Mouse (Mus musculus) heart, postnatal 0 days (tissue): ENCODE data around the gene Msh3. TPM values are rescaled to one million over a fixed set of nuclear protein-coding genes. Genes with fewer than 3 reads are reported as not detected.

Source experiments
- ATAC-seq: fragments of 200-750 bp; cut with Nextera tagmentation; 2 replicates; pipeline ENCODE4 v1.8.0; 2017; ENCODE audit warnings: low read depth, moderate number of reproducible peaks, moderate library complexity; ENCODE audit not compliant: insufficient read depth
- DNase-seq: peaks from one replicate; pipeline ENCODE4 v3.0.0-alpha.2; 2016; ENCODE audit warnings: low spot score
- H3K27ac ChIP-seq: fragments of 300-500 bp; sonication (generic); 2 replicates; pipeline ENCODE4 v1.5.1; 2014; ENCODE audit warnings: low read depth, mild to moderate bottlenecking
- H3K27me3 ChIP-seq: fragments of 300-500 bp; sonication (generic); 2 replicates; pipeline ENCODE4 v1.6.1; 2014; ENCODE audit warnings: low read length, mixed read lengths; ENCODE audit not compliant: control insufficient read depth, insufficient read depth
- H3K36me3 ChIP-seq: fragments of 300-500 bp; sonication (generic); replicated peaks from 2 replicates; pipeline ENCODE4 v1.6.1; 2014; ENCODE audit warnings: low read length, mixed read lengths; ENCODE audit not compliant: control insufficient read depth, insufficient read depth
- H3K4me1 ChIP-seq: fragments of 300-500 bp; sonication (generic); 2 replicates; pipeline ENCODE4 v1.6.1; 2014; ENCODE audit warnings: antibody characterized with exemption; ENCODE audit not compliant: control insufficient read depth, insufficient read depth
- H3K4me2 ChIP-seq: fragments of 300-500 bp; sonication (generic); 2 replicates; pipeline ENCODE4 v1.6.1; 2014; ENCODE audit warnings: low read depth, mild to moderate bottlenecking, low read length, moderate library complexity
- H3K4me3 ChIP-seq: fragments of 300-500 bp; sonication (generic); 2 replicates; pipeline ENCODE4 v1.5.1; 2014; ENCODE audit warnings: low read depth, low read length
- H3K9ac ChIP-seq: fragments of 300-500 bp; sonication (generic); replicated peaks from 2 replicates; pipeline ENCODE4 v1.6.1; 2014; ENCODE audit warnings: low read depth, low read length, mixed read lengths
- H3K9me3 ChIP-seq: fragments of 300-500 bp; sonication (generic); replicated peaks from 2 replicates; pipeline ENCODE4 v1.6.1; 2016; ENCODE audit warnings: low read length; ENCODE audit not compliant: control insufficient read depth
- CTCF ChIP-seq: IDR thresholded peaks from 2 replicates; pipeline ENCODE4 v1.5.1; 2016; ENCODE audit warnings: antibody characterized with exemption, control low read depth, low read depth
- EP300 ChIP-seq: IDR thresholded peaks from 2 replicates; pipeline ENCODE4 v1.6.1; 2016; ENCODE audit warnings: antibody characterized with exemption, low read depth
- WGBS: fragments of 180-500 bp; shearing (Covaris S2); extraction: QIAGEN DNeasy Blood & Tissue Kit; methylation state at CpG from one replicate; pipeline ENCODE4 v1.1.7; 2014; 5-methylcytosine and 5-hydroxymethylcytosine counted together
- polyA plus RNA-seq: library from polyadenylated mRNA; unstranded; fragments of >200 nt; fragmentation: Nextera tagmentation; extraction: Ambion mirVana; gene quantifications from 2 replicates; pipeline ENCODE4 v1.2.1, GENCODE M21; 2015
- total RNA-seq: library from RNA; depleted of rRNA; stranded (reverse); fragments of >200 nt; gene quantifications from 2 replicates; pipeline ENCODE4 v1.2.3, GENCODE M21; 2014; ENCODE audit warnings: low replicate concordance

Gene Msh3
- total and polyA plus RNA-seq, 2 experiments from 2014 or later: 8.5 to 37.1 TPM

DNA sequence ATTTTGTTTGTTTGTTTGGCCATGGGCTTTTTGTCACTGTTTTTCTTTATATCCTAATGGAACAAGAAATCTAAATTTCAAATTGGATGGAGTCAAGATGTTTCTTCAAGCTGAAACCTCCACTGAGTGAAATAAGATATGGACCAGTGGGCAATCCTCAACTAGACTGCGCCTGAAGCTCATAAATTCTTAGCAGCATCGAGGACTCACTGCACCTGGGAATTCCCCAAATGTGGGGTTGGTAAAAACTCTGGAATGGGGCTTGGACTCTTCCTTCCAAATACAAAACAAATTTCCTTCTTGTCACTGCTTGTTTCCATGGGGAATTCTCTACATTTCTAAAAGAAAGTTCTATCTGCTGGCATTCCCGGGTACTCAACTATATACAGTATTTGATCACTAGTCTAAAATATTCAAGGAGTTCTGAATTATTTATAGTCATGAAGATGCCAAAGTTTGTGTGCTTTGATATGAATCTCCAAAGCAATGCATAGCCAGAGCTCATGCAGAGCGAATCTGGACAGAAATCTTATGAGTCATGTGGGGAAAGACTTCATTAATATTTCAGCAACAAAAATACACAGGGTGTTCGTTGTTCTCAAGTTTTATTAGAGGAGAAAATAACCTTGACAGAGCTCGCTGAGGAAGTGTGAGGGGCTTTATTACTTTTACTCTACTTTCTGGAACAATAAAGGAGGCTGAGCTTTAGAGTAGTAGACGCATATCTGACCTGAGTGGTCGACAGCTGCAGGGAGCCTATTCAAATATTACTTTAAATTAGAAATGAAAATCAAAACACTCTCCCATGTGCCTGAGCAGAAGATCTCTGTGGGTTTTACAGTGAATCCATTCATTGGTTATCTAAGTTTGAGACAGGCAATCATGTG lies 51.5 kb downstream of the Msh3 start:
- Histone ChIP-seq H3K4me2 (no peak overlapping the region), H3K36me3 (peaks cover 13% of the 10 kb centered on the region), H3K9me3 (no peaks in the 10 kb centered on the region), H3K27ac (no peak overlapping the region), H3K9ac (no peak overlapping the region), H3K4me3 (no peak overlapping the region), H3K4me1 (peaks cover 8% of the 10 kb centered on the region; the same call in 1 of the 2 replicates), H3K27me3 (no peaks in the 10 kb centered on the region)
- ATAC-seq: no peak
- WGBS: 74% methylated on average over 8 of the region's 8 CpGs
- TF ChIP-seq CTCF (no peak), EP300 (no peak)
- DNase-seq: no peak

- H3K4me3 ChIP-seq: no peak overlapping the region
- 91% methylated on average over 4 of the region's 4 CpGs for WGBS
These were observed 52.3 kb downstream of the Msh3 start for GRCm38 (mm10) chr13:92302466-92302865.

DNA sequence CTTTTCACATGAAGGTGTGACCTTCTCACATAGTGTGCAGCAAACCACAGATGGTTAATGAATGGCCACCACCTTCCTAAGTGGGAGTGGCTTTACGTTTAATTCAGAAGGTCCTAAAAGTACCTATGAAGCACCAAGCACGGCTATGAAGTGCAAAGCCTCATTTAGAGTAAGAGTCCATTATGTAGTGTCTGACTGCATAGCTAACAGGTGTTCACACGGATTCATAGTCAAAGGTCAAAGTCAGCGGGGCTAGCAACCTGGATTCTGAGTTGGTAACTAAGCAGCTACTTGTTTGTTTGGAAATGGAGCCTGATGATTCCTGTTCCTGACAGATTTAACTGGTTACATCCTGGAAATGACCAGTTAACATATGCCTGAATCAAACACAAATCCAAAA lies 53.0 kb downstream of the Msh3 start:
- Histone ChIP-seq H3K27ac (no peak overlapping the region), H3K27me3 (no peaks in the 10 kb centered on the region), H3K36me3 (peaks cover 10% of the 10 kb centered on the region), H3K4me1 (peaks cover 8% of the 10 kb centered on the region; the same call in 1 of the 2 replicates), H3K4me2 (no peak overlapping the region), H3K9ac (no peak overlapping the region), H3K4me3 (no peak overlapping the region), H3K9me3 (no peaks in the 10 kb centered on the region)
- 80% methylated on average over 4 of the region's 4 CpGs for WGBS
- no peak for ATAC-seq
- no peak for TF ChIP-seq EP300
- TF ChIP-seq CTCF: no peak
- DNase-seq: no peak

More at GRCm38 (mm10) chr13:92302466-92302865, 52.3 kb downstream of the Msh3 start:
- no peak for TF ChIP-seq EP300
- no peak for TF ChIP-seq CTCF
- Histone ChIP-seq H3K27me3 (no peaks in the 10 kb centered on the region), H3K27ac (no peak overlapping the region), H3K36me3 (peaks cover 8% of the 10 kb centered on the region), H3K9me3 (no peaks in the 10 kb centered on the region), H3K4me1 (peaks cover 8% of the 10 kb centered on the region; the same call in 1 of the 2 replicates), H3K9ac (no peak overlapping the region), H3K4me2 (no peak overlapping the region)
- DNase-seq (no peak), ATAC-seq (no peak)

DNA sequence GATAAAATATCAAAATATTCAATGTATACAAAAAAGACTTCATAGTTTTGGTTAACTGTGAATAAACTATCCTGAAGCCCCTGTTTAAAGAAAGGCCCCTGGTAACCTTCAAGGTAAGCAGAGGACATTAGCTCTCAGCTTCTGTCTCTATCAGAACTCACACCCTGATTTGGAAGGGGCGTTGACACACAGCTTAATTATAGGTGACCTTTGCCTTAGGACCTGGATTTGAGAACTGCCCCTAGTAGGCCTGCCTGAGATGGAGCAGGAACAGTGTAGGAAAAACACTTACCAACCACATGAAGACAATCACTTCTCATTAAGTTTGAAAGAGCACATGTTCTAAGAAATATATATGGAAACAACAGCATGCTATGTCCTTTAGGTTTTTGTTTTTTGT lies 55.3 kb downstream of the Msh3 start:
- TF ChIP-seq CTCF: no peak
- no peak for TF ChIP-seq EP300
- 37% methylated on average over 1 of the region's 1 CpGs for WGBS
- Histone ChIP-seq H3K9ac (no peak overlapping the region), H3K36me3 (peaks cover 13% of the 10 kb centered on the region), H3K4me2 (no peak overlapping the region), H3K4me3 (no peak overlapping the region), H3K4me1 (peaks cover 8% of the 10 kb centered on the region; the same call in 1 of the 2 replicates), H3K9me3 (no peaks in the 10 kb centered on the region), H3K27me3 (no peaks in the 10 kb centered on the region), H3K27ac (peak overlapping the region; percentile 20; the same call in 1 of the 2 replicates)
- peak; percentile 10 for DNase-seq
- ATAC-seq: peak; percentile 67

DNA sequence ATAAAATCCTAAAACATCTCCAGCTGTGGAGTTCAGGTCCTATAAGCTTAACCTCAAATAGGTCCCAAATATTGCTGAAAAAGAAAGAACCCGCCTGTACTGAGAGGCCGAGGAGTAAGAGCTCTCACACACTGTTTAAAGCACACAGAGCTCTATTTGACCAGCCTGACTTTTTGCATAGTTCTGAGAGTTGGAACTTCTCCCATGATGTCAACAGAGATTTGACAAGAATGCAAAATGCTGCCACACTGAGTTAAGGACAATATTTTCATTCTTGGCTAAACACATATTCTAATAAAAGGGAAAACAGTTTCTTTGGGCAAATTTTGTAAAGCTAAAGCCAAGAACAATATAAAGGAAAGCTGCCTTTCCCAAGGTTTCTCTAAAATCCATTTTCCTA lies 57.8 kb downstream of the Msh3 start:
- Histone ChIP-seq H3K27me3 (no peaks in the 10 kb centered on the region), H3K9ac (no peak overlapping the region), H3K27ac (no peak overlapping the region), H3K9me3 (no peaks in the 10 kb centered on the region), H3K36me3 (peaks cover 13% of the 10 kb centered on the region), H3K4me2 (no peak overlapping the region), H3K4me3 (no peak overlapping the region), H3K4me1 (peaks cover 8% of the 10 kb centered on the region; the same call in 1 of the 2 replicates)
- TF ChIP-seq CTCF (no peak), EP300 (no peak)
- DNase-seq (no peak), ATAC-seq (no peak)
- 83% methylated on average over 2 of the region's 2 CpGs for WGBS
